Mouse (Mus musculus): Measurements from ENCODE around the gene Mark2. TPM values are rescaled to one million over a fixed set of nuclear protein-coding genes. Genes with fewer than 3 reads are reported as not detected.

The Mark2 gene
- polyA plus RNA-seq, 1 experiment = 239 TPM

DNA sequence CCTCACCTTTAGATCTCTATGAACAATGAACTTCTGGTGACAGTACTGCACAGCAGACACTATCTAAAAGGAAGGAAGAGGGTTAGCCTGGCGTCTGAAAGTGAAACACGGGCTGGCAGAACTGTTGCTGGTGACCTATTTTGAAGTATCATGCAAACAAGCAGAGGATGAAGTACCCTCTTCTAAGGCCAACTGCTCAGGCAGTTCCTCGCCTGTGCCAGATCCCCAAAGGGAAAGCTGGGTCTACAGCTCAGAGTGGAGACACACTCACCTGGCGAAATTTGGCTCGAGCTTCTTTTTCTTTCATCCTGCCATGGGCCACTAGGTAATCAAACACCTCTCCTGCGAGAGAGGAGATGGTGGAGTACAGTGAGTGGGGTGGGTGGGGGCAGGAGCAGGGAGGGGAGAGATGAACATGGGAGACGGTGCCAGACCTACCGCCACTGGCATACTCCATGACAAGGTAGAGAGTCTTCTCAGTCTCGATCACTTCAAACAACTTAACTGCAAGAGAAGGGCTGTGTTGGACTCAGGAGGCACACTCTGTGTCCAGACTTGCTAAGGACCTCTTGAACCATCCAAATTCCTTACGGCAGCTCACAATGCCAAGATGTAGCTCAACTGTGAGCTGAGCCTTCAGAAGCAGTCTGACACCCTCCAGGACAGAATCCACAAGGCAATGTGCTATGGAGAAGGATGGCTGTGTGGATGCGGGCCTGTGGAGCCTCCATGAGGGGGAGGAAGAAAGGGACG lies 54.9 kb downstream of the Mark2 start:
- TF ChIP-seq GATA1 (IDR thresholded peaks at IDR 0.05; ENCODE audit: low read length) = no peak

DNA sequence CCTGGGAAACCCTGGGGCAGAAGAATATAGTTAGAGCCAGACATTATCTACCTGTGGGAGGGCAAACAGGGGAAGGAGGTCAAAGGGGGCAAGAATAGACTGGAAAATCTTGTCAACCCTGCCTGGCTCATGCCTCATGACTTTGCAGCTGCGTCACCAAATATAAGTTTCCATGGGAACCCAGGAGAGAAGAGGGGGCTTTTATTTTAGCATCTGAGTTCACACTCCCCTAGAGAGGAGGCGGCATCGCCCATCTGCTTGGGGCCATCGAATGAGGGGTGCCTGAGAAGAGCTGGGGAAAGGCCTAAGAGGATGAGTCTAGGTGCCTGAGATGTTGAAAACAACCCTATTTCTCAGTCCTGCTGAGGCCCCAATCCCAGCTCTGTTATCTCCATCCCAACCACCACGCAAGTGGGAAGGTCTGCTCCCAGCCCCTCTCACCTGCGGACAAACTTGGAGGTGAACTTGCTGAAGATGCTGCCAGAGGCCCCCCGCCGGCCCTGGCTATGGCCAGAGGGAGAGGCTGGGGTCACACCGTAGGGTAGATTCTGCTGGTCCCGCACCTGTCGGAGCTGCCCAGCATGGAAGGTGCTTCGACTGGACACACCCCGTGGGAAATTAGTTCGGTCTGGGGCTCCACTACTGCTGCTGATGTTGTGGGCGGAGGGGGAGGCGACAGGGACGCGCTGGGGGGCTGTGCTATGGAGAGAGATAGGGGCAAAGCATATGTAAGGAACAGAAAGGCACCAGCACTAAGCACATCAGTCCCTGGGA lies 60.9 kb downstream of the Mark2 start:
- no peak for TF ChIP-seq GATA1 (IDR thresholded peaks at IDR 0.05; ENCODE audit: low read length)

GRCm38 (mm10) chr19:7279114-7279513 lies 62.5 kb downstream of the Mark2 start:
- no peak for TF ChIP-seq GATA1 (IDR thresholded peaks at IDR 0.05; ENCODE audit: low read length)

GRCm38 (mm10) chr19:7278200-7278906 lies 63.3 kb downstream of the Mark2 start:
- TF ChIP-seq GATA1 (IDR thresholded peaks at IDR 0.05; ENCODE audit: low read length) = no peak

DNA sequence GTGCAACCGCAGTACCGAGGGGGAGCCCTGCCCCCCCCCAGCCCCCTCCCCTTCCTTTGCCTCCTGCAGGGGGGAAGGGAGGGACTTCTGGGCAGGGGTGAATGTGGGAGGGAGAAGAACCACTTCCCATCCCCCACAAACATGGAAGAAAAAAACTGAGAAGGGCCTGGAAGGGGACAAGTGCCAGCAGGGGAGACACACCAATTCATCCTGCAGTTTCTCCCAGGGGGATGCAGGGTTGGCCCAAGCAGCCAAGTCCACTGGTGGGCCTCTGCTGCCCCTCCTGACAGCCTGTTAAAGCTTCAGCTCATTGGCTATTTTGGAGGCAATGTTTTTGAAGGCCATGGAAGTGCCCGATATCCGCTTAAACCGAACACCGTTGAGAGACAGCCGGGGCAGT lies 64.9 kb downstream of the Mark2 start:
- no peak for TF ChIP-seq GATA1 (IDR thresholded peaks at IDR 0.05; ENCODE audit: low read length)

GRCm38 (mm10) chr19:7276053-7276659 lies 65.5 kb downstream of the Mark2 start:
- no peak for TF ChIP-seq GATA1 (IDR thresholded peaks at IDR 0.05; ENCODE audit: low read length)

DNA sequence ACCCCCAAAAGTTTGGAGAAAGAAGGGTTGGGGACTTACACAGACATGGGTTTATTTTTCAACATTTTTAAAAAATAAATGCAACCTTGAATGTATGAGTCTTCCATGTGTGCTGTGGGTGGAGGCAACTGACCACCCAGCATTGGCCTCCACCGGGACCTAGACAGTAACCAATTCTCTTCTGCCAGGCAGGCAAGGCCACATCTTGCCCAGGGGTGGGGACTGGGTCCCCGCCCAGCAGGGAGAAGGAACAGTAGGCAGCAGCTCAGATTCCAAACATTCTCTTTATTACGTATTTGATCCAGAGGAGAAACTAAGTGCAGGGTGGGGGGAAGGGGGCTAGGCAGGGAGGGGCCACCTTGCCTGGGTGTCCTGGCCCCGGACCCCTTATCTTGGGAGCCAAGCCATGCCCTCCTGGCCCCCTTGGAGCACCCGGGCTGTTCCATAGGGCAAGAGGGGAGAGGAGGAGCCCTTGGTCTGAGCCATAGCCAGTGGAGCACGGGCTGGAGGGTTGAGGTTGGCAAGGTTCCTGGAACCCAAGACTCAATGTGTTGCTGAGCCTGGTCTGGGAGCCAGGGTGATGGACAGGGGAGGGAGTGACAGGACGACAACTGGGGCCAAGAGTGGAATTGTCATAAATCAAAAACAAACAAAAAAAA lies 66.4 kb downstream of the Mark2 start:
- TF ChIP-seq GATA1 (IDR thresholded peaks at IDR 0.05; ENCODE audit: low read length) = no peak

DNA sequence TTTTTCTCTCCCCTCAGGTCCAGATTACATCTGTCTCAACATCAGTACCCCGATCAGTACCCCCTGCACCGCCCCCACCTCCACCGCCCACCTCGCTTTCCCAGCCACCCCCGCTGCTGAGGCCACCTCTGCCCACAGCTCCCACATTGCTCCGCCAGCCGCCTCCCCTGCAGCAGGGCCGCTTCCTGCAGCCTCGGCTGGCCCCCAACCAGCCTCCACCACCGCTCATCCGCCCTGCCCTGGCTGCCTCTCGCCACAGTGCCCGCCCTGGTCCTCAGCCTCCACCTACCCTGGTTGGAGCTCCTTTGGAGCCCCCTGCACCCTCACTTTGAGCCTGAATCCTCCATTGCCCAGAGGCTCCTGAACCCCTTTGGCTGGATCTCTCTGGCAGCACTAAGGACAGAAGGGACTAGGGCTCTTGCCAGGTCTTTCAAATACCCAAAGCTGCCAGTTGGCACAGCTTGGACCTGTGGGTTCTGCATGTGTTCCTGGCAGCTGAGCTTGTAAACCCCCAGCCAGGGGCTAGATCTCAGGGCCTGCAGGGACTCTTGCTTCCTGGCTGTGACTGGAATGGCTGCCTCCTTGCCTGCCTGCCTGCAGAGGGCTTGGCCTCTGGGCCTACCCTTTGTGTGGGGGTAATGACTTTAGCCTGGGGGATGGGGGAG lies 67.2 kb downstream of the Mark2 start:
- no peak for TF ChIP-seq GATA1 (IDR thresholded peaks at IDR 0.05; ENCODE audit: low read length)

DNA sequence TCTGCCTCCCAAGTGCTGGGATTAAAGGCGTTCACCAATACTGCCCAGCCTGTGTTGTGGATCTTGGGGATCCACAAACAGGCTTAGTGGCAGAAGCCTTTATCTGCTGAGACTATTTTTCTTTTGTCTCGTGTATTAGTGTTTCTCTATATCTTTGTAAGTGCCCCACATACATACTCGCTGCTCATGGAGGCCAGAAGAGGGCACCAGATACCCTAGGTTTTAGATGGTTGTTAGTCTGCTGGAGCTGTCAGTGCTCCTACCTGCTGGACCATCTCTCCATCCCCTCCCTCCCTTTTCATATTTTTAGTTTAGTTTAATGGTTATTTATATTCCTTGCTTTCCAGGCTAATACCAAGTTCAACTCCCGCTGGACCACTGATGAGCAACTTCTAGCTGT lies 68.2 kb downstream of the Mark2 start:
- TF ChIP-seq GATA1 (IDR thresholded peaks at IDR 0.05; ENCODE audit: low read length) = no peak

- no peak for TF ChIP-seq GATA1 (IDR thresholded peaks at IDR 0.05; ENCODE audit: low read length)
Observed at GRCm38 (mm10) chr19:7269290-7270044, 72.2 kb downstream of the Mark2 start.

GRCm38 (mm10) chr19:7268722-7269090 lies 73.0 kb downstream of the Mark2 start:
- no peak for TF ChIP-seq GATA1 (IDR thresholded peaks at IDR 0.05; ENCODE audit: low read length)

DNA sequence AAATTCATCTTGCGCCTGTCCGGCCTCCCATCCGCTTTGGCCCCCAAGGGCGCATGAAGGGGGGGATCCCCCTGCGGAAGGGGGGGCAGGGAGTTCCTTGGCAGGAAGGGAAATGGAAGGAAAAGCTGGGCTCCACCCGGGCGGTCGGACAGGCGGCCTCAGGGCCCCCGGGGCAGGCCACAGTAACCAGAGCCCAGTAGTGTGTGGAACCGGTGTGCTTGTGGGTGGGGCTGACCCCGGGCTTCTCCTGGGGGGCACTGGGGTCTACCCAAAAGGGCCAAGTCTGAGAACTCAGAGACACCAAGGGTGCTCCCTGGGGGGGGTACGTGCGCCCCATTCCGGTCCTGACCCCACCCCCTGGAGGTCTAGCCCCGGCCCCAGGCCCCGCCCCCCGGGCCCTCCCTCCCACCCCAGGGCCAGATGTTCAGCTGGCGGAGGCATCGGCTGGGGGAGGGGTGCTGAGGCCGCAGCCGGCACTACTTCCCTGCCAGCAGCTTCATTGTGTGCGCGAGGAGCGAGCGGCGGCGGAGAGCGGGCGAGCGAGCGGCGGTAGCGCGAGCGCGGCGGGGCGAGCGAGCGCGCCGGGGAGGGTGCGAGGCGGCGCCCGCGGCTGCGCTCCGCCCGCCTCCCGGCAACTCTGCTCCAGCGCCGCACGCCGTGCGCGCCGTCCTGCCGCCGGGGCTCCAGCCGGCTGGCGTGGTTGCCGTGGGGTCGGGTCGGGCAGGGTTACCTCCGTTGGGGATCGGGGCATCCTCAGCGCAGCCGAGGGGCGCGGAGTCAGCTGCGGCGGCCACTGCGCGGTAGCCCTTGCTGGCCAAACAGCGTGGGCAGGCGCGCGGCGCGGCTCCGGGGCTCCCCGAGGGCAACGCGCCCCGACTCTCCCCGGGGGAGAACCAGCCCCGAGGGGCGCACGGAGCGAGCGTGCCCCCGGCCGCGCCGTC lies 73.6 kb downstream of the Mark2 start:
- no peak for TF ChIP-seq GATA1 (IDR thresholded peaks at IDR 0.05; ENCODE audit: low read length)
